Mouse (Mus musculus) CH12.LX (cell line): ENCODE measurements around the gene Pbrm1.

ENCODE experiments used
- CTCF ChIP-seq, 2 experiments: IDR thresholded peaks in 1 of 2; conservative IDR thresholded peaks in 1 of 2; 2 replicates each; pipeline ENCODE4 v1.5.1; 2011 to 2012; ENCODE audit warnings: low read depth in 2 of 2, low read length in 2 of 2, improper control_type of control experiment in 1 of 2, inconsistent platforms in 1 of 2, mild to moderate bottlenecking in 1 of 2, moderate library complexity in 1 of 2
- EP300 ChIP-seq: IDR thresholded peaks from 2 replicates; pipeline ENCODE4 v1.6.1; 2011; ENCODE audit warnings: low read length, improper control_type of control experiment
- MAFK ChIP-seq: IDR thresholded peaks from 2 replicates; pipeline ENCODE4 v1.6.1; 2011; ENCODE audit warnings: low read length, improper control_type of control experiment; ENCODE audit not compliant: insufficient replicate concordance
- ZNF384 ChIP-seq: IDR thresholded peaks from 2 replicates; pipeline ENCODE4 v1.6.1; 2012; ENCODE audit warnings: low read depth, low read length, improper control_type of control experiment, inconsistent platforms

GRCm38 (mm10) chr14:31130236-31131220, 111.6 kb downstream of the Pbrm1 start, which contains the start of gene Nt5dc2:
- TF ChIP-seq MAFK, result peak; percentile 77; the same call in 1 of the 2 replicates
- TF ChIP-seq CTCF (conservative IDR thresholded peaks at IDR 0.05 in 1 of 2, IDR thresholded peaks at IDR 0.05 in 1 of 2; ENCODE audit: low read depth in 2 of 2, low read length in 2 of 2), result peak in 1 of 2 experiments; percentile 38; a peak in 2 of 4 replicates
- TF ChIP-seq EP300, result no peak
- no peak for TF ChIP-seq ZNF384
